Mouse (Mus musculus) embryo, embryonic 11.5 days (tissue): ENCODE data around the gene Tlcd1.

Experiments
- DNase-seq: peaks from one replicate; pipeline ENCODE4 v3.0.0-alpha.2; 2012; ENCODE audit warnings: low read depth, low spot score

Gene Tlcd1

GRCm38 (mm10) chr11:78204287-78204686, 27.8 kb downstream of the Tlcd1 start:
- no peak for DNase-seq

DNA sequence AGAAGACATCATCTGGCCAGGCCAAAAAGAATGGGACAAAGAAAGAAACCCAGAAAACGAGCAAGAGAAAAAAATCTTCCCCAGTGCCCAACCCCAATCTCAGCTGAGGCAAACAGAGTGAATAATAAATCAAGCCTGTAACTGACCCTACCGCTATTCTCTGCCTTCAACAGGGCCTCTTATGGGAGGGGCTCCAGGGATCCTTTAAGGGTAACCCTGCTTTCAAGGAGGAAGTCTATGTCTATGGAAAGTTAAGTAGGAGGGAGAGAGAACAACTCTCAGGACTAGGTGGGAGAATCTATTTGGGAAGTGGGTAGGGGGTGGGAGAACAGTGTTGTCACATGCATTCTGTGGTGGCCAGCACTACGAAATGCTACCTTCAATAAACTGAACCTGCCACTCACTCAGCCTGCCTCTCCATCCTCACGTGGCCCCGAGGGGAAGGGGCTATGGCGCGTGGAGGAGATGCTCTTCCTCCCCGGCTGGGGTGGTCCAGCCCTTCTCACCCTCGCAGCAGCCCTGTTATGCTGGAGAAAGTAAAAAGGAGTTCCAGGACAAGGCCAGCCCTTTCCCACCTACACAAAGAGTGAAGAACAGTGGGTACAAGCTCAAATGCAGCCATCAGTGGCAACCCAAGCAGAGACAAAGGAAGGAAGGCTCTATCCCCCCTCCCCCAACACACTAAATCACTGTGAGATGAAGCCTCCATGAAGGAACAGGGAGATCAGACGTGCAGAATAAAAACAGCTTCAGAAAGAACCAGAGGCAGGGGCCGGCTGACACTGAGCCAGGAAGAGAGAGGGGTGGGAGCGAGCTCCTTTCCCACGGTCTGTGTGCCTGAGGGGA, 29.1 kb downstream of the Tlcd1 start:
- no peak for DNase-seq

- DNase-seq: no peak
Observed at GRCm38 (mm10) chr11:78207190-78207589, 30.7 kb downstream of the Tlcd1 start.

DNA sequence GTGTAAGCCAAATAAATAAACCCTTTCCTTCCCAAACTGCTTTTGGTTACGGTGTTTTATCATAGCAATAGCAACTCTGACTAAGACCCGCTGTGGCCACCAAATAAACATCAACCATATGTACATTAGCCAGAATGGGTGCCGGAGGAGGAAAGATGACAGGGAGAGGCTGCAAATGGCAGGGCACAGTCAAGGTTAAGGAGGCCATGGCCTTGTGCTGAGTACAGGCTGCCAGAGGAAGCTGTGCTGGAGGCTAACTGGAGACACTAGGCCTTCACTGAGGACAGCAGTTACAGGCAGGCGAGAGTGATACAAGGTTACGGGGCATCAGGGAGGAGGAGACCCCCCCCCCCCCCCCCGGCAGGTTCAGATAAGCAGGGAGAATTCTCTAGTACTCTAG, 33.4 kb downstream of the Tlcd1 start:
- DNase-seq: no peak

GRCm38 (mm10) chr11:78210615-78211014, 34.1 kb downstream of the Tlcd1 start:
- no peak for DNase-seq

- no peak for DNase-seq
Observed at GRCm38 (mm10) chr11:78211513-78211912, 35.0 kb downstream of the Tlcd1 start.

DNA sequence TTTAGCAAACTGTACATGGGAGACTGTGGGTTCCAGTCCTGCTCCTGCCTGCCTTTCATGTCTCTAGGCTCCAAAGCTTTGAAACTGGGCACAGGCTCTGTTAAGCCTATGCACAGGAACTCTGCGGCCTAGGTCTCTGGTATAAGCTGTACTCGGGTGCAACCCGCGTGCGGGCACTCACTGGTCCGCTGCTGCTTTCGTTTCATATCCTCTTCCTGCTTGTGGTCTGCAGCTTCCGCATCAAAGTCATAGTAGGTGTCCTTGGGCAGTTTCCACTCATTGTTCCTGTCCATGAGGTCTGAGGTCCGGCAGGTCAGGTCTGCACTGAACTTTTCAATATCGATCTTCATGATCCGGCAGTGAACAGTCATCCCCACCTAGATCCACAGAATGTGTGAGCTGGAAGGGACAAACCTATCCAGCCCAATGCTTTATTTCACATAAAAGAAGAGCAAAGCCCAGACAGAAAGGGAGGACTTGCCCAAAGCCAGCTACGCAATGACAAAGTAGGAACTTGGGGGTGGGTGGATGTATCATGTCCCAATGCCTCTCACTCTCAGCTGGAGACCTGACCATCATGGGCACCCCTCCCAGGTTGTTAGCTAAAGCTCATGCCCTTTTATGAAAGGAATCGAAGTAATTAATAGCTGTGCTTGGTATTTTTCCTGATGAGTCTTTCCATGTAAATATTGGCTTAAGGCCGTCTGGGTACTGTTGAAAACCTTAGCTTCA, 36.7 kb downstream of the Tlcd1 start:
- DNase-seq: no peak

DNA sequence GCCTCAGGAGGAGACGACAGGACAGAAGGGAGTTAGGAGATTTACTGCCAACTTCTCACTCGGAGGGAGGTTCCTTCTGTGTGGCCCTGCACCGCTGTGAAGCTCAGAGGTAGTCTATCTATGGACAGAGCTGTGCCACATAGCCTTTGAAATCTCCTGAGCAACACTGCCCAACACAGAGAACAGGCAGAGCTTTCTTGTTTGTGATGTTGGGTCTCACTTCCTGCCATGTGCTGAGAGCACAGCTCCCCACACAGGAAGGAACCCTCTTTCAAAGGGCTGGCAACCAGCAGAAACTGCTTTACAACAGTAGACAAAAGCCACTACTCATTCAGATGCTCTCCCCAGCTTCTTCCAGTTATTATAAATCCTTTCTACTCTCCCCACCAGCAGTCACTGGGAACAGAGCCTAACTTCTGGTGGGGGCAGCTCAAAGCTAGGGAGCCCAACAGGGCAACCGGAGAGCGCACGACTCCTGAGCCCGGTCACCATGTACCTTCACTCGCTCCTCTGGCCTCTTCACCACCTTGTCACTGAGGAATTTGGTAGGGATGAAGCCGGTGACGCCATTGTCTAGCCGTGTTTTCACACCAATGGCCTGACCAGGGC, 39.3 kb downstream of the Tlcd1 start:
- no peak for DNase-seq

- no peak for DNase-seq
Observed at GRCm38 (mm10) chr11:78223586-78223985, 47.1 kb downstream of the Tlcd1 start.
